In genomic region chr13:55974105-55974504, GRCm38 (mm10) we compare ENCODE assay signal across 8 mouse cellular contexts.
DNase-seq lines count a peak whose midpoint lies in the region; ATAC-seq and TF ChIP-seq lines count a peak whose summit lies in the region.

No protein-coding gene starts in this region.

- peak; percentile 49 for TF ChIP-seq CTCF in gastrocnemius, adult 2 months (IDR thresholded peaks at IDR 0.05)
- TF ChIP-seq CTCF in liver, adult 2 months (IDR thresholded peaks at IDR 0.05; ENCODE audit: low read depth, low read length), result peak; percentile 30; the same call in 1 of the 2 replicates

- no peak overlapping the region for H3K4me2 ChIP-seq in forebrain, embryonic 16.5 days (ENCODE audit: low read length)

- ATAC-seq in forebrain, embryonic 16.5 days, result no peak

- intact Hi-C loops in gastrocnemius, adult 2 months (cut with DNase I), result loop anchor here (10.0 kb wide), 1 partner anchor 181 kb away; no protein-coding TSS in a partner anchor

- DNase-seq in gastrocnemius, adult 2 months, result no peak
- DNase-seq in gastrocnemius, postnatal 25 days, result no peak
- DNase-seq in liver, adult 2 months (ENCODE audit: extremely low read depth, low read depth, low spot score), result no peak
- no peak for DNase-seq in liver
- DNase-seq in ES-CJ7 (ENCODE audit: low read depth, low spot score), result peak; percentile 15
- DNase-seq in mesoderm, embryonic 11.5 days (ENCODE audit: low read depth, low spot score), result peak; percentile 53
- DNase-seq in spleen, adult 12 weeks (ENCODE audit: low spot score), result no peak

- no peaks in the 10 kb centered on the region for H3K4me1 ChIP-seq in liver, adult 2 months (ENCODE audit: control insufficient read depth, insufficient read depth, low read length)
- no peaks in the 10 kb centered on the region for H3K4me1 ChIP-seq in forebrain, embryonic 16.5 days (replicated peaks; ENCODE audit: control insufficient read depth, insufficient read depth, low read length)

- no peak overlapping the region for H3K27ac ChIP-seq in gastrocnemius, adult 2 months
- H3K27ac ChIP-seq in liver, adult 2 months (replicated peaks; ENCODE audit: insufficient read depth, low read depth, low read length), result no peak overlapping the region
- no peak overlapping the region for H3K27ac ChIP-seq in forebrain, embryonic 16.5 days (ENCODE audit: low read length)

- no peak overlapping the region for H3K9ac ChIP-seq in liver, adult 2 months (ENCODE audit: low read depth, low read length)
- H3K9ac ChIP-seq in forebrain, embryonic 16.5 days (replicated peaks; ENCODE audit: low read depth, low read length), result no peak overlapping the region

- peaks cover 2% of the 10 kb centered on the region; the same call in 1 of the 2 replicates for H3K9me3 ChIP-seq in forebrain, embryonic 16.5 days (ENCODE audit: control insufficient read depth, low read length)

- no peaks in the 10 kb centered on the region for H3K27me3 ChIP-seq in liver, adult 2 months (ENCODE audit: control insufficient read depth, insufficient read depth, low read length)
- no peaks in the 10 kb centered on the region for H3K27me3 ChIP-seq in forebrain, embryonic 16.5 days (replicated peaks; ENCODE audit: control insufficient read depth, insufficient read depth, low read length)

- TF ChIP-seq POLR2A in liver, adult 2 months (IDR thresholded peaks at IDR 0.05; ENCODE audit: extremely low read depth, insufficient read depth, low read length), result no peak

- H3K4me3 ChIP-seq in gastrocnemius, adult 2 months, result no peak overlapping the region
- no peak overlapping the region for H3K4me3 ChIP-seq in liver, adult 2 months (ENCODE audit: insufficient read depth, low read depth, low read length)
- no peak overlapping the region for H3K4me3 ChIP-seq in forebrain, embryonic 16.5 days (replicated peaks; ENCODE audit: low read length)

- WGBS in liver, adult 2 months, result 65% methylated on average over 5 of the region's 5 CpGs
- 52% methylated on average over 5 of the region's 5 CpGs for WGBS in forebrain, embryonic 16.5 days

- no peaks in the 10 kb centered on the region for H3K36me3 ChIP-seq in liver, adult 2 months (ENCODE audit: control insufficient read depth, insufficient read depth, low read length)
- H3K36me3 ChIP-seq in forebrain, embryonic 16.5 days (ENCODE audit: control insufficient read depth, insufficient read depth), result no peaks in the 10 kb centered on the region

- H3K79me2 ChIP-seq in liver, adult 2 months (ENCODE audit: control insufficient read depth, insufficient read depth, low read length), result no peaks in the 10 kb centered on the region

Comparison
In these comparisons a context has a peak if more than half of its experiments do, and no peak if none do; other contexts are left out.
1. DNase-seq: peak in ES-CJ7 (single experiment) and mesoderm, embryonic 11.5 days (single experiment); none in gastrocnemius, adult 2 months (single experiment), gastrocnemius, postnatal 25 days (single experiment), liver, adult 2 months (single experiment), liver (single experiment) and spleen, adult 12 weeks (single experiment).